Mouse (Mus musculus): ENCODE results near the gene Pigh.

Gene Pigh

DNA sequence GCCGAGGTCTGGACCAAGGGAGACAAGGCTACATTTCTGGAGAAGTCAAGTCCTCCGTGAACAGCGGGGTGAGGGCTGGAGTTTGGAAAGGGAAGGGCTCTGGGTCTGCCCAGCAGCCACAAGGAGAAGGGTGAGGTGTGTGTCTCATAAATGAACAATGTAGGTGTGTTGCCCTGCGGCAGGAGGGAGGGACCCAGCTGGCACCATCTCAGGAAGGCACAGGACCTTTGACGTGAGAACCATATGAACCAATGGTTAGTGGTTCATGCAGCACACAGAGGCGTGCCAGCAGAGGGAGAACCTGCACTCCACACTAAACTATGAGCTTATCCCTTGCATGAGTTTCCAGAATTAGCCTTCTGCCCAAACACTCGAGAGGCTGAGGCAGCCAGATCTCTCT is 42.2 kb downstream of the Pigh start:
- CTCF ChIA-PET: interaction anchor here in 2 of 4 experiments (0.9 to 2.2 kb wide), 5 partner anchors 12 to 128 kb away, joined by 3 to 10 read pairs (median 5); partner anchors contain the start of gene Plekhh1 (in 1 of the 2)
- POLR2A ChIA-PET: interaction anchor here in 2 of 4 experiments (0.5 to 3.7 kb wide), 11 partner anchors 12 to 209 kb away, joined by 3 to 16 read pairs (median 3); partner anchors contain the start of genes Plekhh1 (in 2 of the 2) and Pigh (in 1 of the 2)

DNA sequence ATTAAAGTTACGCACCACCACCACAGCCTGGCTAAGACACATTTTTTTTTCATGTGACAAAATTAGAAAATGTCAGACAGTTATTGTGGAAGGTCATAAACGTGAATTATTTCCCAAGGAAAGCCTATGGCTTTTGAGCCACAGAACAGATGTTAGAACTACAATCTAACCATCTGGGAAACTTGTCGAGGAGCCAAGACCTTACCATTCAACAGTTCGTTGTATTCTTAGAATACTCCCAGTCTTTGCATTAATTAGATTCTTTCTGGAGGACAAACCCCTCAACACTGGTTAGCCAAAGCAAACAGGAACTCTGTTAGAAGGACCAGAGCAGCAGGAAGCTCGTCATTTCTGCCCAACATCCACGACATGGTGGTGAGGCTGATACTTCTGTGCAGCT is 43.3 kb downstream of the Pigh start:
- ChIA-PET POLR2A (interaction anchor here in 2 of 4 experiments (0.6 to 3.7 kb wide), 9 partner anchors 8 to 33 kb away, joined by 3 to 16 read pairs (median 6); partner anchors contain the start of gene Plekhh1 (in 2 of the 2)), CTCF (interaction anchor here in 3 of 4 experiments (0.6 to 2.2 kb wide), 5 partner anchors 11 to 127 kb away, joined by 4 to 10 read pairs (median 5); partner anchors contain the start of gene Plekhh1 (in 1 of the 3))

GRCm38 (mm10) chr12:79044668-79045067 is 44.8 kb downstream of the Pigh start:
- ChIA-PET CTCF (interaction anchor here in 2 of 4 experiments (0.6 to 1.0 kb wide), 3 partner anchors 15 to 125 kb away, joined by 3 to 5 read pairs (median 3); partner anchors contain the start of gene Plekhh1 (in 1 of the 2)), POLR2A (interaction anchor here in 2 of 4 experiments (0.8 to 3.7 kb wide), 7 partner anchors 9 to 27 kb away, joined by 3 to 16 read pairs (median 5); partner anchors contain the start of gene Plekhh1 (in 2 of the 2))

- POLR2A ChIA-PET: interaction anchor here (0.5 to 5.2 kb wide), 22 partner anchors 8 to 1175 kb away, joined by 3 to 71 read pairs (median 4); partner anchors contain the start of gene Plekhh1 (in 4 of the 4)
- CTCF ChIA-PET: interaction anchor here (0.5 to 2.1 kb wide), 6 partner anchors 19 to 124 kb away, joined by 3 to 14 read pairs (median 4); no protein-coding TSS in a partner anchor
Observed at GRCm38 (mm10) chr12:79041436-79041835, 48.0 kb downstream of the Pigh start.

- ChIA-PET CTCF (interaction anchor here in 3 of 4 experiments (0.6 to 2.9 kb wide), 4 partner anchors 11 to 121 kb away, joined by 3 to 7 read pairs (median 4); partner anchors contain the start of gene Plekhh1 (in 1 of the 3)), POLR2A (interaction anchor here (0.6 to 5.2 kb wide), 16 partner anchors 9 to 121 kb away, joined by 3 to 71 read pairs (median 6); partner anchors contain the start of gene Plekhh1 (in 3 of the 4))
Observed at GRCm38 (mm10) chr12:79040201-79040827, 49.1 kb downstream of the Pigh start.

- POLR2A ChIA-PET: interaction anchor here in 3 of 4 experiments (0.6 to 5.2 kb wide), 10 partner anchors 11 to 510 kb away, joined by 3 to 71 read pairs (median 4); partner anchors contain the start of gene Plekhh1 (in 3 of the 3)
- CTCF ChIA-PET: interaction anchor here (0.6 to 2.9 kb wide), 8 partner anchors 11 to 121 kb away, joined by 3 to 7 read pairs (median 4); partner anchors contain the start of gene Plekhh1 (in 1 of the 4)
Observed at GRCm38 (mm10) chr12:79039708-79040107, 49.7 kb downstream of the Pigh start.

GRCm38 (mm10) chr12:79035349-79035748 is 54.1 kb downstream of the Pigh start:
- POLR2A ChIA-PET: interaction anchor here (0.6 to 3.4 kb wide), 39 partner anchors 8 to 1078 kb away, joined by 3 to 14 read pairs (median 4); partner anchors contain the start of genes Pigh (in 3 of the 4), Atp6v1d (in 1 of the 4), Eif2s1 (in 1 of the 4) and Zfp36l1 (in 1 of the 4)
- CTCF ChIA-PET: interaction anchor here (0.6 to 2.4 kb wide), 8 partner anchors 11 to 117 kb away, joined by 3 to 11 read pairs (median 4); no protein-coding TSS in a partner anchor

DNA sequence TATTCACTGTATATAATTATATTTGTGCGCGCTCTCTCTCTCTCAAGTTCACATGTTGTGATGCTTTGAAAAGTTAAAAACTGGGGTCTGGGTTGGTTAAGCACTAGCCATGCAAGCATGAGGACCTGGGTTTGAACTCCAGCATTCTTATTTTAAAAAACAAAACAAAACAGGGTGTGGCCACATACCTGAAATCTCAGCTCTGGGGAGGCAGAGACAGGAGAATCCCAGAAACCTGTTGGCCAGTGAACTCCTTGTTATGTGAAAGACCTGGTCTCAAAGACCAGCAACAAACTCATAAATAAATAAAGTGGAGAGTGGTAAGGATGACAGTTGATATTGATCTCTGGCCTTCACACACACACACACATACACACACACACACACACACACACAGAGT is 55.1 kb downstream of the Pigh start:
- CTCF ChIA-PET: interaction anchor here in 2 of 4 experiments (1.5 to 2.4 kb wide), 5 partner anchors 12 to 159 kb away, joined by 3 to 11 read pairs (median 8); no protein-coding TSS in a partner anchor

More for the DNA sequence above, 55.1 kb downstream of the Pigh start:
- POLR2A ChIA-PET: interaction anchor here in 3 of 4 experiments (0.6 to 3.4 kb wide), 29 partner anchors 10 to 1641 kb away, joined by 3 to 14 read pairs (median 4); partner anchors contain the start of genes Pigh (in 2 of the 3), Tmem229b (in 1 of the 3) and Zfp36l1 (in 1 of the 3)
